ENCODE assay signal across 9 mouse cellular contexts in the genomic region with DNA sequence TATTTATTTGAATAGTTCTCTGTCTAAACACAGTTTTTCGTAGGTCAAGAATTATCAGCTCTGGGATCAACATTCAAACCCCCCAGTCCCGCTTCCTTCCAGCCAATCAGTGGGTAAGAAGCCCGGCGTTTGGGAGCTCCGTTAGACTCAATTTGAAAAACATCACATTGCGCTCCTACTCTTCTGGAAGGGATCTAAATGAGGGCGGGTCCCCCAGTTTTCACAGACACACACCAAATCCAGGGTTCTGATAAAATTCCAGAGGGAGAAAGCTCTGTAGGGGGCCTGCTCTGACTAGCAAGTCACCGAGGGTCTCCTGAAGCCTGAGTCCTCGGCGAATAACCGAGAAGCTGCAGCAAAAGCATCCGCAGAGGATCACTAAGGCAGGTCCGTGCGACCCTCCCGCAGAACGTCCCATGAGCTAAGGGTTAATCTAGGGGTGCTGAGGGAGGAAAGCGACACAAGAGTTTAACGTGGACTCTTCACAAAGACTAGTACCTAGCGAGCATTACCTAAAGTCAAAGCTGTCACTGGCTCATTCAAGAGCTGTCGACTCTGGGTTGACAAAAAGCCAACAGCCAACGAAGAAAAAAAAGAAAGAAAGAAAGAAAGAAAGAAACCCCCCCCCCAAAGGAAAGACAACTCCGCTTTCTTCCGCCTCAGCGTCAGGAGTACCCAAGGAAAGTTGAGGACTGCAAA. TPM values are rescaled to one million over a fixed set of nuclear protein-coding genes. Genes with fewer than 3 reads are reported as not detected.
DNase-seq lines count a peak whose midpoint lies in the region; ATAC-seq lines count a peak whose summit lies in the region.
"Had no signal": no experiment of that assay in that cellular context is flagged by ENCODE, and none has a peak within 500 bp of the region (broad histone marks: within the 10 kb centered on the region; RNA-seq: fewer than 3 reads in every experiment).

No protein-coding gene starts in this region.

- no peaks in the 10 kb centered on the region for H3K27me3 ChIP-seq in hindbrain, embryonic 16.5 days (replicated peaks; ENCODE audit: control insufficient read depth, insufficient read depth, low read length)
- H3K27me3 ChIP-seq in limb, embryonic 13.5 days: no peaks in the 10 kb centered on the region
- H3K27me3 ChIP-seq in midbrain, embryonic 15.5 days (replicated peaks): no peaks in the 10 kb centered on the region
- H3K27me3 ChIP-seq: Patski had no signal

- H3K9me3 ChIP-seq in hindbrain, embryonic 16.5 days (ENCODE audit: control insufficient read depth, low read length): no peaks in the 10 kb centered on the region
- no peaks in the 10 kb centered on the region for H3K9me3 ChIP-seq in limb, embryonic 13.5 days
- H3K9me3 ChIP-seq in midbrain, embryonic 15.5 days: no peaks in the 10 kb centered on the region

- WGBS in hindbrain, embryonic 16.5 days: 0% methylated on average over 24 of the region's 24 CpGs
- under 1% methylated on average over 24 of the region's 24 CpGs for WGBS in limb, embryonic 13.5 days
- WGBS in midbrain, embryonic 15.5 days: under 1% methylated on average over 24 of the region's 24 CpGs

- peak overlapping the region; percentile 78 for H3K9ac ChIP-seq in hindbrain, embryonic 16.5 days (ENCODE audit: low read depth, low read length)
- H3K9ac ChIP-seq in limb, embryonic 13.5 days: peak overlapping the region; percentile 97
- peak overlapping the region; percentile 58 for H3K9ac ChIP-seq in midbrain, embryonic 15.5 days

- ATAC-seq in hindbrain, embryonic 16.5 days: no peak
- ATAC-seq in limb, embryonic 13.5 days (ENCODE audit: low FRiP score, low read depth): no peak
- ATAC-seq in midbrain, embryonic 15.5 days (replicated peaks): no peak

- H3K36me3 ChIP-seq in hindbrain, embryonic 16.5 days (ENCODE audit: control insufficient read depth, insufficient read depth, low read length): no peaks in the 10 kb centered on the region
- no peaks in the 10 kb centered on the region for H3K36me3 ChIP-seq in limb, embryonic 13.5 days
- H3K36me3 ChIP-seq in midbrain, embryonic 15.5 days (replicated peaks): no peaks in the 10 kb centered on the region

- H3K27ac ChIP-seq in hindbrain, embryonic 16.5 days (ENCODE audit: low read depth, low read length): peak overlapping the region; percentile 80
- H3K27ac ChIP-seq in limb, embryonic 13.5 days: peak overlapping the region; percentile 97
- peak overlapping the region; percentile 79 for H3K27ac ChIP-seq in midbrain, embryonic 15.5 days

- peak; percentile 23 for DNase-seq in layer of hippocampus, adult 11-12 months (ENCODE audit: low spot score)
- DNase-seq in layer of hippocampus, adult 9-10 months (ENCODE audit: low spot score): no peak
- DNase-seq in cerebellum, adult 9-10 months: peak; percentile 47
- DNase-seq in frontal cortex, postnatal 36 days (ENCODE audit: low spot score in 2 of 2): peak; percentile 26 to 27
- DNase-seq in spleen, postnatal 36 days (ENCODE audit: low spot score in 2 of 2): peak; percentile 32 to 51

- H3K4me2 ChIP-seq in hindbrain, embryonic 16.5 days (ENCODE audit: low read length): peak overlapping the region; percentile 59
- H3K4me2 ChIP-seq in limb, embryonic 13.5 days (replicated peaks): peak overlapping the region; percentile 79
- H3K4me2 ChIP-seq in midbrain, embryonic 15.5 days: peak overlapping the region; percentile 77

- H3K4me1 ChIP-seq in hindbrain, embryonic 16.5 days (ENCODE audit: control insufficient read depth, insufficient read depth, low read depth, low read length): no peaks in the 10 kb centered on the region
- peaks cover 17% of the 10 kb centered on the region for H3K4me1 ChIP-seq in limb, embryonic 13.5 days
- peaks cover 8% of the 10 kb centered on the region for H3K4me1 ChIP-seq in midbrain, embryonic 15.5 days

- H3K4me3 ChIP-seq in hindbrain, embryonic 16.5 days (ENCODE audit: low read length): peak overlapping the region; percentile 78
- peak overlapping the region; percentile 93 for H3K4me3 ChIP-seq in limb, embryonic 13.5 days
- peak overlapping the region; percentile 78 for H3K4me3 ChIP-seq in midbrain, embryonic 15.5 days

RNA-seq across cellular contexts. Expression of gene Kcnrg, which starts 40.1 kb away (rescaled TPM):
- 2.6 and 2.7 TPM in 2 replicates for polyA plus RNA-seq in hindbrain, embryonic 16.5 days (2015; fragmentation: Nextera tagmentation; extraction: Ambion mirVana)
- 1.2 and 1.7 TPM in 2 replicates for polyA plus RNA-seq in limb, embryonic 13.5 days (2015; fragmentation: Nextera tagmentation; extraction: Ambion mirVana)
- polyA plus RNA-seq in midbrain, embryonic 15.5 days (2015; fragmentation: Nextera tagmentation; extraction: Ambion mirVana): 3.1 and 3.6 TPM in 2 replicates

RNA-seq across cellular contexts. Expression of gene Trim13, which starts 49.3 kb away (rescaled TPM):
- polyA plus RNA-seq in hindbrain, embryonic 16.5 days (2015; fragmentation: Nextera tagmentation; extraction: Ambion mirVana): 40.8 and 41.0 TPM in 2 replicates
- 28.6 and 28.8 TPM in 2 replicates for polyA plus RNA-seq in limb, embryonic 13.5 days (2015; fragmentation: Nextera tagmentation; extraction: Ambion mirVana)
- 41.5 and 43.5 TPM in 2 replicates for polyA plus RNA-seq in midbrain, embryonic 15.5 days (2015; fragmentation: Nextera tagmentation; extraction: Ambion mirVana)
